Mouse (Mus musculus): ENCODE measurements around the gene Arhgap40. TPM values are rescaled to one million over a fixed set of nuclear protein-coding genes. Genes with fewer than 3 reads are reported as not detected.

Gene Arhgap40
- not detected for total RNA-seq (2022)

DNA sequence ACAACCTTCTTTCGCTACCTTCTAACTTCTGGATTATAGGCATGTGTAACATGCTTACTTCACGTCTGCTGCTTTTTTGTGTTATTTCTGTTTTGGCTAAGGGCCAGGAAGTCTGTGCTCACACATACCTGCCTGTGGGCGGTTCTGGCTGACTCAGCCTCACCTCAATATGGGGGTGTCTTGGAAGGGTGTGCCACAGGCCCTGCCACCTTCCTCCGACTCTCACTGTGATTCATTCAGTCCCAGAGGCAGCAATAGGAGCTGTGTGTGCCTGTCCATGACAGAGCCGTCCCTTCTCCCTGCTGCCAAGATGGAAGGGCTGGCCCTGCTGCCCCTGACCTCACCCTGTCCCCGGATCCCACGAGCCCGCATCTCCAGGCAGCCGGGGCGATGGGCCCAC lies at the start of gene Arhgap40:
Gene Arhgap40, plus strand, starts transcription at position 269 of the 400 bp plus-strand sequence.
- DNase-seq (ENCODE audit: low spot score), result no peak

DNA sequence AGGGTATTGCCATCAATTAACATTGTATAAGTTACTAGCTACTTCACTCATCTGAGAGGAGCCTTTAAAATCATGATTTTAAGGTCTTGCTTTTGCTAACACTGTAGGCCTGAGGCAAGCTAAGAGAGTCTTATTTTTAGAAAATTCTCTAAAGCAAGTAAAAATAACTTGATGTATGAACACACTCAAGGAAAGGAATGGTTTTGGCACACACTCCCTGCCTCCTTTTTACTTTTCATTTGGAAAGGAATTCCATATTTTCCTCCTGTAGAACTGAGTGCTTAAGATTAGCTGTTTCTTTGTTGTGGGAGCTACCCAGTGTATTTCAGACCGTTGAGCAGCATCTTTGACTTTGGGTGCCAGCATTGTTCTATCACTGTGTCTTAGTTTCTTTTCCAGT lies 38.4 kb upstream of the Arhgap40 start:
- DNase-seq (ENCODE audit: low spot score), result no peak

- DNase-seq (ENCODE audit: low spot score), result no peak
Measured at GRCm38 (mm10) chr2:158477640-158478039, 35.0 kb upstream of the Arhgap40 start.

DNA sequence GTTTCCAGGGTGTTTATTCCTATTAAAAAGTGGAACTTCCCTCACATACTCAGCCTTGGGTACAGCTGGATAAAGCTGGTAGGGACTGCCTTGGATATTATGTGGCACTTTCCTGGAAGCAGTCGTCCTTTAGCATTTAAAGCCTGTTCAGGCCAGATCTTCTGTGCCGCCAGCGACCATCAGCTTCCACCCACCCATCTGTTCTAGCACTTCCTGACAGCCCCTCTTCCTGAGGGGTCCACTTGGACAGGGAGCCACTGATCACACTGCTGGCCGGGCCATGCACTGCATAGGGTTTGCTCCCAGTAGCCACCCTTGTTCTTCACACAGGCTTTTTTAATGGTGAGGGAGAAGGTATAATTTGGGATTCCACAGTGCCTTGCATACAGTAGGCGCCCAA lies 14.1 kb upstream of the Arhgap40 start:
- no peak for DNase-seq (ENCODE audit: low spot score)

DNA sequence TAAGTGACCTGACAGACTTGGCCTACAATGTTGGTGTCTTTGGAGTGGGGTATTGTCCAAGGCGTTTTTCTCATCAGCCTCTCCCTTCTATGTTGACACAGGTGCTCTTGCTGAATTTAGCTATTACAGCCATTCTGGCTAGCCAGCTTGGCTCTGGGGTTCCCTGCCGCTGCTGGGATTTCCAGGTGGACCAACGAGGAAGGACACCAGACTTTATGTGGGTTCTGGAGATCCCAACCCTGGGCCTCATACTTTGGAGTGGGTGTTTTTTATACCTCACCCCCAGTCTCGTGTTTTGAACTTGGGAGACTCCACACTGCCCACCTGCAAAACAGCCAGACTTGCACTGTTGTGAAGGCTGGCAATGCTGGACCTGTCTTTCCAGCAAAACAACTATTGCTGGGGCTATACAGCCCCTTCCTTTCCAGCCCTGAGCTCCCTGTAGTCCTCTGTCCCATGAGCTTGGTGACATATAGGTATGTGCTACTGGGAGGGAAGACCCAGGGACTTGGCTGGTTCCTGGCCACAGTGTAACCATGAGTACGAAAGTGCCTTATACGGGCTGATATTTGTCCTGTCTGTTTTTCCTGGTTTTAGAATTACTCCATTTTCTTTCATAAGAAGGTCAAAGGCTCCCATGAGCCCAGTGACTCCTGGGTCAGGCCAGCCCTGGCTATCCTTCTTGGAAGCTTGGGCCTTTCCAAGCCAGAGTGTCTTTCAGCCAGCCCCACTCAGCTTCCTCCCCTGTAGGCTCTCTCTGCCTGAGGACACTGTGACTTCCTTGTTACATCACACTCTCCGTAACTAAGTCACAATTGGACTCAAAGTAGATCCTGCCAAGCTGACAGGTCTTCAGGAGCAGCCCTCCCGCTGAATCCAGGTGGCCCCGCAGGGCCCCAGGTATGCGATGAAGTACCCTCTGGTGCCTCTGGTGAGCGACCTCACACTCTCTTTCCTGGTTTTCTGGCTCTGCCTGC lies 10.5 kb upstream of the Arhgap40 start, which contains the start of gene Adig:
Gene Adig, plus strand, starts transcription at position 777 of the 977 bp plus-strand sequence.
- no peak for DNase-seq (ENCODE audit: low spot score)

DNA sequence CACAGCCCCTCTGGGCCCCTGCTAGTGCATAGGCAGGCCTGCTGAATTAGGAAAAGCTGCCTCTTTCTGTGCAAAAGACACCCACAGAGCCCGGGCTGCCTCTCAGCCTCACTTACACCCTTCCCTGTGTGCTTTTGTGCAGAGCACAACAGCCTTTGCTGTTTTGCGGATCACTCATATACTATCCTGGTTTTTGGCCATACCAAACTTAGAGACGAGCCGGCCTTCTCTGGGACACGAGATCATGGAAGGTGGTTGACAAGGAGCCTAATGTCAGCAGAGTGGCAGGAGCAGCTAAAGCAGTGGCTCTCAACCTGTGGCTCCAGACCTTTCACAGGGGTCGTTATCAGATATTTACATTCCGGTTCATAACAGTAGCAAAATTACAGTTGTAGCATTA lies 9.4 kb upstream of the Arhgap40 start:
- DNase-seq (ENCODE audit: low spot score), result no peak

GRCm38 (mm10) chr2:158503671-158504070 lies 8.9 kb upstream of the Arhgap40 start:
- peak; percentile 32 for DNase-seq (ENCODE audit: low spot score)

DNA sequence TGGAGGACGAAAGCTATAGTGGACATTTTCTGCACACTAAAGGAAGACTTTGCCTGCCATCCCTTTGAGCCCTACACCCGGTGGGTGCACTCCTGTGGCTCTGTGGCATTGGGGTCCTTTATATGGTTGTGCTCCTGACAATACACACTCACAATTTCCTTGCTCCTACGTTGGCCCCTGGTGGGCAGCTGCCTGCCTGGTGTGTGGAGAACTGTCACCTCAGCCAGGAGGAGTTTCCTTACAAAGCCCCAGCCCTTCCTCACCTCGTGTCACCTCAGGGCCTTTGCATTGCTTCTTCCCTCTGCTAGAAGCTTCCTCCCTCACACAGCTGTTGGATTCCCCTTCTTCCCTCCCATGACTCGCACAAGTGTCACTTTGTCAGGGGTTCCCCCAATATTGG lies 6.1 kb upstream of the Arhgap40 start:
- DNase-seq (ENCODE audit: low spot score), result no peak

DNA sequence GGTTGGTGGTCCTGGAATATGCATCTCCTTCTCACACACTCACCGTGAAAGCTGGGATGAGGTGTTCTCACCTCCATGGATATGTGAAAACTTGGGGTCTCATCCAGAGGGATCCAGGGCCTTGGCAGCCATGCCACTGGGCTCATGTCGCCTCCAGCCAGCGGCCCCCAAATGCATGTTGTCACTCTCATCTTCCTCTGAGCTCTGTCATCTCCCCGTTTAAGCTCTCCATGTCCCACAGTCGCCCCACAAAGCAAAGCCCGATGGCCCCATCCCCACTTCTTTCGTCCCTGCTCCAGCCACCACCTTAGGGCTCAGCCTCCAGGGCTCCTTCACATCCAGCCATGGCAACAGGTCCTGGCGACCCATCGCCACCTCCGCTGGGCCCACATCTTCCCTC lies 5.5 kb upstream of the Arhgap40 start:
- DNase-seq (ENCODE audit: low spot score), result no peak

GRCm38 (mm10) chr2:158510665-158511064 lies 1.9 kb upstream of the Arhgap40 start:
- no peak for DNase-seq (ENCODE audit: low spot score)

- DNase-seq (ENCODE audit: low spot score), result no peak
Measured at GRCm38 (mm10) chr2:158513821-158514336, 1.3 kb downstream of the Arhgap40 start.

DNA sequence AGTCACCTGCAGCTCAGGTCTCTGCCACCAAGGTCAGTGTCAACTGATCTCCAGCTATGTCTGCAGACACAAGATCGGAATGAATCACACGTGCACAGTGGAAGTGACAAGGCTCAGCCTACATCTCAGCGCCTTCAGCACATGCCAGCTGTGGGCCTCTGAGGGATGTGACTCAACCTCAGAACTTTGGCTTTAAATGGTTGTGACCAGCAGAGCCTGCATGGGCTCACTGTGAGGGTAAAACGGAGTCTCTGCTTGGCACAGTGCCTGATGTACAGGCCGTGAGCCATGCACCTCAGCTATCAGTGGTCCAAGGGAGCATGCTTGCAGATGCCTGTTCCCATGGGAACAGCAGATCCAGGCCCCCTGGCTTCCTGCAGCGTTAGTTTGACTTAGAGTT lies 6.0 kb downstream of the Arhgap40 start:
- no peak for DNase-seq (ENCODE audit: low spot score)

- DNase-seq (ENCODE audit: low spot score), result no peak
Measured at GRCm38 (mm10) chr2:158519071-158519470, 6.5 kb downstream of the Arhgap40 start.

GRCm38 (mm10) chr2:158519800-158520199 lies 7.2 kb downstream of the Arhgap40 start:
- DNase-seq (ENCODE audit: low spot score), result no peak

DNA sequence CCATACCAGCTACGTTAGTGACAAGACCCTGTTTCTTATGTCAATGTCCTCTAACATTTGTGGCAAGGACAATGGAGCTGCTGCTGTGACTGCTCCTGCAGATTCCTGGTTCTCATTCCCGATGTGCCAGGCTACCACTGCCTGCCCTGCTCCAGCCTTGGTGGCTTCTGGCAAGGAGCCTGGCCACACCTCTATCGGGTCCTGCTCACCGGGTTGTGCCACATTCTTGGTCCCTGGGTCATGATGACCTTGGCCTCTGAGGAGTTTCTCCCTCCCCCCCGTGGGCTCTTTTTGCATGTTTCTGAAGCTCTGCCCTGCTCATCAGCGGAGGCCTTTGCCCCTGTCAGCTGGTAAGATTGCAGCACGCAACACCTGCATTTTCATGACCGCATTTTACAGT lies 10.5 kb downstream of the Arhgap40 start:
- no peak for DNase-seq (ENCODE audit: low spot score)

GRCm38 (mm10) chr2:158524129-158524860 lies 11.7 kb downstream of the Arhgap40 start:
- no peak for DNase-seq (ENCODE audit: low spot score)

- peak; percentile 31 for DNase-seq (ENCODE audit: low spot score)
Measured at GRCm38 (mm10) chr2:158534090-158534489, 21.5 kb downstream of the Arhgap40 start.

GRCm38 (mm10) chr2:158534559-158534958 lies 22.0 kb downstream of the Arhgap40 start:
- no peak for DNase-seq (ENCODE audit: low spot score)

- DNase-seq (ENCODE audit: low spot score), result no peak
Measured at GRCm38 (mm10) chr2:158539433-158540305, 27.1 kb downstream of the Arhgap40 start.

DNA sequence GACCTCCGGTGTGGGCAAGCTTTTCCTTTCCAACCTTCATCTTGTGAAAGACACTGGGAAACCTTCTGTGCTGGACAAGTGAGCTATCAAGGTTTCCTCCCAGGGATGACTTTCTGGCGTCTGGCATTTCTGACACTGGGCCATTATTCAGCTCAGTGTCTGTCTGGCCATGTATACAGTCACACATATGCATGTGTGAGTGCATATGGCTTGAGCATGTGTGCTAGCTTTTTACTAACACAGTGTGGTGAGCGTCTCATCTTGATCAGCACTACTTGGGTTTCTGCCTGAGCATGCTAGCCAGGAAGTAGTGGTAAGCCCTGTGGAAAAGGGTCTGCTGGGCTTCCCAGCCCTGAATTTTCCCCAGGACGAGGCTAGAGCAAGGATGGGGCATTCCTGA lies 28.7 kb downstream of the Arhgap40 start:
- no peak for DNase-seq (ENCODE audit: low spot score)

GRCm38 (mm10) chr2:158545266-158545665 lies 32.7 kb downstream of the Arhgap40 start:
- no peak for DNase-seq (ENCODE audit: low spot score)

Data from heart, adult 8-10 months (tissue).